In genomic region chr15:77244634-77245033, GRCm38 (mm10) we compare ENCODE assay signal across 11 mouse cellular contexts.
DNase-seq lines count a peak whose midpoint lies in the region; ATAC-seq and TF ChIP-seq lines count a peak whose summit lies in the region.
"Had no signal": no experiment of that assay in that cellular context is flagged by ENCODE, and none has a peak within 500 bp of the region (broad histone marks: within the 10 kb centered on the region; RNA-seq: fewer than 3 reads in every experiment).

No protein-coding gene starts in this region.

- TF ChIP-seq EP300 in heart, adult 2 months (IDR thresholded peaks at IDR 0.05; ENCODE audit: insufficient read depth, low read depth, low read length) = no peak

- ATAC-seq in neural tube, embryonic 12.5 days (ENCODE audit: low FRiP score, low read depth) = no peak
- ATAC-seq in hindbrain, postnatal 0 days = no peak

- intact Hi-C loops in heart, adult 2 months (cut with DNase I) = no loop called here
- intact Hi-C loops in heart, postnatal 10 days (cut with DNase I) = no loop called here

- H3K27ac ChIP-seq in heart, adult 2 months = peak overlapping the region; percentile 88
- no peak overlapping the region for H3K27ac ChIP-seq in neural tube, embryonic 12.5 days
- peak overlapping the region; percentile 89 for H3K27ac ChIP-seq in hindbrain, postnatal 0 days
- H3K27ac ChIP-seq in olfactory bulb, adult 2 months (ENCODE audit: insufficient read depth, low read depth, low read length) = peak overlapping the region; percentile 85
- H3K27ac ChIP-seq: kidney, embryonic 15.5 days had no signal

- H3K79me2 ChIP-seq in heart, adult 2 months (replicated peaks; ENCODE audit: control insufficient read depth, insufficient read depth, low read length) = peaks cover 12% of the 10 kb centered on the region

- H3K27me3 ChIP-seq in heart, adult 2 months (ENCODE audit: control insufficient read depth, insufficient read depth, low read length) = no peaks in the 10 kb centered on the region
- no peaks in the 10 kb centered on the region for H3K27me3 ChIP-seq in neural tube, embryonic 12.5 days (replicated peaks)
- H3K27me3 ChIP-seq in hindbrain, postnatal 0 days (ENCODE audit: insufficient read depth, low read length) = no peaks in the 10 kb centered on the region
- H3K27me3 ChIP-seq: kidney, embryonic 15.5 days; limb, embryonic 15.5 days had no signal

- peaks cover 19% of the 10 kb centered on the region for H3K36me3 ChIP-seq in heart, adult 2 months (ENCODE audit: control insufficient read depth, insufficient read depth, low read length)
- H3K36me3 ChIP-seq in neural tube, embryonic 12.5 days = no peaks in the 10 kb centered on the region
- no peaks in the 10 kb centered on the region for H3K36me3 ChIP-seq in hindbrain, postnatal 0 days (ENCODE audit: insufficient read depth, low read length)
- H3K36me3 ChIP-seq: kidney, embryonic 15.5 days; limb, embryonic 15.5 days had no signal

- peak overlapping the region; percentile 36 for H3K4me2 ChIP-seq in neural tube, embryonic 12.5 days (replicated peaks)
- H3K4me2 ChIP-seq in hindbrain, postnatal 0 days (ENCODE audit: low read depth, low read length) = peak overlapping the region; percentile 57

- 57% methylated on average over 5 of the region's 5 CpGs for WGBS in heart, adult 2 months
- 91% methylated on average over 5 of the region's 5 CpGs for WGBS in neural tube, embryonic 12.5 days
- 55% methylated on average over 5 of the region's 5 CpGs for WGBS in hindbrain, postnatal 0 days
- WGBS in olfactory bulb, adult 2 months = 21% methylated on average over 5 of the region's 5 CpGs

- no peak for TF ChIP-seq POLR2A in heart, adult 2 months (IDR thresholded peaks at IDR 0.05; ENCODE audit: insufficient read depth, low read depth, low read length)
- no peak for TF ChIP-seq POLR2A in olfactory bulb, adult 2 months (IDR thresholded peaks at IDR 0.05; ENCODE audit: insufficient read depth, low read depth, low read length)

- DNase-seq in heart, adult 2 months = no peak
- DNase-seq in heart, postnatal 10 days = no peak
- no peak for DNase-seq in neural tube, embryonic 10.5 days (ENCODE audit: extremely low spot score, low spot score)
- DNase-seq in hindbrain, postnatal 0 days (ENCODE audit: low spot score) = no peak
- DNase-seq in adrenal gland, adult 18-20 months (ENCODE audit: low spot score in 2 of 2) = no peak
- DNase-seq in layer of hippocampus, adult 18-20 months (ENCODE audit: low spot score in 2 of 2) = no peak
- DNase-seq: B cell, adult 2 months had no signal

- no peaks in the 10 kb centered on the region for H3K9me3 ChIP-seq in neural tube, embryonic 12.5 days
- H3K9me3 ChIP-seq in hindbrain, postnatal 0 days (ENCODE audit: low read length) = no peaks in the 10 kb centered on the region
- H3K9me3 ChIP-seq: kidney, embryonic 15.5 days; limb, embryonic 15.5 days had no signal

- peaks cover 22% of the 10 kb centered on the region for H3K4me1 ChIP-seq in heart, adult 2 months (ENCODE audit: control insufficient read depth, insufficient read depth, low read length)
- H3K4me1 ChIP-seq in neural tube, embryonic 12.5 days = peaks cover 13% of the 10 kb centered on the region
- peaks cover 19% of the 10 kb centered on the region for H3K4me1 ChIP-seq in hindbrain, postnatal 0 days (ENCODE audit: insufficient read depth, low read length)
- H3K4me1 ChIP-seq in olfactory bulb, adult 2 months (ENCODE audit: control insufficient read depth, insufficient read depth, low read length) = peaks cover 19% of the 10 kb centered on the region

- TF ChIP-seq CTCF in heart, adult 2 months (IDR thresholded peaks at IDR 0.05) = no peak
- TF ChIP-seq CTCF in hindbrain, postnatal 0 days (IDR thresholded peaks at IDR 0.05; ENCODE audit: low read depth) = no peak
- no peak for TF ChIP-seq CTCF in olfactory bulb, adult 2 months (IDR thresholded peaks at IDR 0.05; ENCODE audit: insufficient read depth, low read depth, low read length)

- no peak overlapping the region for H3K9ac ChIP-seq in heart, adult 2 months (ENCODE audit: low read depth, low read length)
- no peak overlapping the region for H3K9ac ChIP-seq in neural tube, embryonic 12.5 days
- H3K9ac ChIP-seq in hindbrain, postnatal 0 days (replicated peaks; ENCODE audit: low read length) = peak overlapping the region; percentile 13
- H3K9ac ChIP-seq: kidney, embryonic 15.5 days; limb, embryonic 15.5 days had no signal

- no peak overlapping the region; the same call in 1 of the 2 replicates for H3K4me3 ChIP-seq in heart, adult 2 months
- no peak overlapping the region for H3K4me3 ChIP-seq in neural tube, embryonic 12.5 days
- peak overlapping the region; percentile 36 for H3K4me3 ChIP-seq in hindbrain, postnatal 0 days (ENCODE audit: low read length)
- peak overlapping the region; percentile 20 for H3K4me3 ChIP-seq in olfactory bulb, adult 2 months (ENCODE audit: insufficient read depth, low read depth, low read length)
- H3K4me3 ChIP-seq: kidney, embryonic 15.5 days; limb, embryonic 15.5 days had no signal

Comparison
In these comparisons a context has a peak if more than half of its experiments do, and no peak if none do; other contexts are left out.
1. H3K4me3 ChIP-seq: peak in hindbrain, postnatal 0 days (single experiment) and olfactory bulb, adult 2 months (single experiment); none in heart, adult 2 months (single experiment) and neural tube, embryonic 12.5 days (single experiment).